Mouse (Mus musculus) telencephalon, adult 2 months (tissue): ENCODE data around the gene Mamdc2.

Experiments used
- DNase-seq: peaks from one replicate; pipeline ENCODE4 v3.0.0-alpha.2; 2011; ENCODE audit warnings: low read depth, low spot score

Mamdc2 gene

DNA sequence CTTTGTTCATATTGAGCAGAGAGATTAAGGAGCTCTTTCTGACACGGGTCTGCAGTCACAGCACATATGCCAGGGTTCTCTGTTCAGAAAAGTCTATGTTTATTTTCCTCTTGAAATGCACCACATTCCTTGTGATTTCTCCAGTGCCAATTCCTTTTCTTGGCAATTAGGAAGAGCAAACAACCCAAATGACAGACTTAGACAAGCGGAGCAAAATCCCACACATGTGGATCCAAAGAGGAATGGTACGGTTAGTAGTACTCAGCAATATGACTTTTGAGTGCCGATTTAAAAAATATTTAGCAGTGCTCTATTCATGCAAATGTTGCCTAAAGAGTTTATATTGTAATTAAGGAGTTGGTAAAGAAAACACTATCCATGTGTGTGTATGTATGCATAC lies 87.7 kb downstream of the Mamdc2 start:
- DNase-seq = no peak

DNA sequence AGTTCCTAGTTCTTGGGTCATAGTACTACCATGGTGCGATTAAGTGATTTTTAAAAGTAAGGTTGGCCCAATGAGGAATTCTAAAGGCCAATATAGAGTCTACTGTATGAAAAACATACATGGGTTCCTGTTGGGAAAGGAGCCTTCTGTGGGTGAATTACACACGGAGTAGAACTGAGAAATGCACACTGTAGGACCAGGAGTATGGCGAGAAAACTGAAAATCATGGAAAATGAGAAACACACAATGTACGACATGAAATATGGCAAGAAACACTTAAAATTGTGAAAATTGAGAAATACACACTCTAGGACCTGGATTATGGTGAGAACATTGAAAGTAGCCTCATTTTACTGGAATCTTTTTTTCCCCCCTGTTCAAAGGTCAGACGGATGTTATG lies 91.0 kb downstream of the Mamdc2 start:
- no peak for DNase-seq

DNA sequence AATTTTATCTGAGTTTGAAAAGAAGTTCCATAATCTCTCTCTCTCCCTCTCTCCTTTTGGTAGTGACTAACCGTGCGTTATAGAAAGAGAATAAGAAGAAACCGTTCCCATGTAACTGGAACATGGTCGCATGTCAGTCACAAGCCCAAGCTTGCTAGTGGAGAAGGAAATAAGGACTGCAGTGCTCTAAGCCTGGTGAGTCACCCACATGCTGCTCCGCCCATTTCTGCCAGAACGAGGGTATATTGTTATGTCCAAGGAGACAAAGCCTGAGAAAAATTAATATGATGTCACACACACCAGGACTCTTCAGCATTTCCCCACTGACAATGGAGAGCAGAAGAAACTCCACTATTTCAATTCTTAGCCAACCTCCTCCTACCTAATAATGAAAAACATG lies 93.5 kb downstream of the Mamdc2 start:
- no peak for DNase-seq

DNA sequence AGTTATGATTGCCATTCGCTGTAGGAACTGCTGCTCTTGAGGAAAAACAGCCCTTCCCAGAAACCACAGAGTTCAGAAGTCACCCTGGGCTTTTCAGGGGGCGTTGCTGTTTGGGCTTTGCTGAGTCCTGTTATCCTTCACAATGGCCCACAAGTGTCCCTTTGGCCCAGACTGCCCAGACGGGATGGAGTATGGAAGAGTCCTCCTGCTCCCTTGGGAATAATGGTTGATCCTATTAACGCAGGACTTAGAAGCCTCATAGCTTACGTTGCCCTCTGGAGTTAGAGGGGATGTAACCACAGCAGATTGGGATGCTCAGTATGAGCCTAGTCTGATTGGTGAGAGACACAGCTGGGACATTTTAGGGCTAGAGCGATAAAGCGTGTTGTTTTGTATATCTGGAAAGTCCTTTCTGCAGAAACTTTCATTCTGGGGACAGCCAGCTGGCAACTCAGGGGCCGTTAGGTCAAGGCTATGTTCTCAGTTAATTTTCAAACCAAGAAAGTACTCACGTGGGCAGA lies 94.3 kb downstream of the Mamdc2 start:
- no peak for DNase-seq

DNA sequence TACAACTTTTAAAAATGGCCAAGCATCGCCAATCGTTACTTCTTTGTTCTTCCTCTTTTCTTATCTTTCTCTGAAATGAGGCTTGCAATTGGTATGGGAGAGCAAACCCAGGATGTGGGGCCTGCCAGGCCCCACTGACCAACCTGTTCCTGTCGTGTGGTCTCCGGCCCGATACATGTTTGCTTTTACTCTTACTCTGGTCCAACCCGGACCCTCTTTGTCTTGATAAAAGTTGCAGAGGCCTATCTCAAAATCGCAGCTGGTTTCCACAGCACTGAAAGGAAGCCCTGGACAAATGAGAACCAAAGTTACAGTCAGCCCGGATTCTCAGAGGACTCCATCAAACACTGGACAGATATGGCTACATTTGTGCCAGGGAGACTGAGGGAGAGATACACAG lies 95.1 kb downstream of the Mamdc2 start:
- DNase-seq = no peak

DNA sequence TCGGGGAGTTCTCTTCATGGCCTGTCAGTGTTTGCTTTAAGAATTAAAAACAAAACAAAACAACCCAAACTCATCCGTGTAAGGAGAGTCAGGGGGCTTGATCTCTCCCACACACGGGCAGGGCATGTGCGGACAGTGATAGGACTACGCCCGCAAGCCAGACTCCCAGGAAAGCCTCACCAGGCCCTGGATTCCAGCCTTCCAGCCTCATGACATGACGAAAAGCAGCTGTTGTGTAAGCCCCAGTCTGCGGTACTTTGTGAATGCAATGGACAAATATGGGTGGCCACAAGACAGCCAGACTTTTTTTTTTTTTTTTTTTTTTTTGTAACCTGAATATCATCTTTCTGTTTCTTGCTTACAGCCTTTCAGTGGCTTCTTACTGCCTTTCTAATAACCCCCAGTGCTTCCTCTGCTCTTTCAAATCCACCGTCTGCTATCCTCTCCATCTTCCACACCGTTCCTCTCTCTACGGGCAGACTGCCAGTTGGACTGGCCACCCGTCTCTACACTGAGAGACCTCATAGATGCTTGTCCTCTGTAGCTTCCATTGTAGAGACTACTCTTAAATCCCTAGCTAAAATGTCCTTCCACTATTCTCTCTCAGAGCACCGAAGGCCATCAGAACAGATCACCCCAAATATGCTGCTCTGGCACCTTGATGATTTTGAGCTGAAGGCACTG lies 96.3 kb downstream of the Mamdc2 start:
- no peak for DNase-seq

DNA sequence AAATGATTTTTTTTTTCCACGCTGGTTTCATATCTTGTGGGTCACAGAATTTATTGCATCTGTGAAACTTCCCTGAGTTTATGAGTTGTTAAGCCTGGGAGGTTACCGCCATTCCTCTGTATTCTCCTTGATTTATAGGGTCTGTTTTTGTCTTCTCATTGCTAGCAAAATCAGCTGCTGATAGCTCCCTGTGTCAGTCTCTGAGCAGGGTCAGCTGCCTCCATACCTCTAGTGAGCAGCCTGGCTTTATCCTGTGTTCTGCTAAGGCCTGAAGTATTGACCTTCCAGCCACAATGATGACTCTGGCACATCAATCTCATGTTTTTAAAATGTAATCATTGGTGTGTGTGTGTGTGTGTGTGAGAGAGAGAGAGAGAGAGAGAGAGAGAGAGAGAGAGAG lies 98.3 kb downstream of the Mamdc2 start:
- no peak for DNase-seq

DNA sequence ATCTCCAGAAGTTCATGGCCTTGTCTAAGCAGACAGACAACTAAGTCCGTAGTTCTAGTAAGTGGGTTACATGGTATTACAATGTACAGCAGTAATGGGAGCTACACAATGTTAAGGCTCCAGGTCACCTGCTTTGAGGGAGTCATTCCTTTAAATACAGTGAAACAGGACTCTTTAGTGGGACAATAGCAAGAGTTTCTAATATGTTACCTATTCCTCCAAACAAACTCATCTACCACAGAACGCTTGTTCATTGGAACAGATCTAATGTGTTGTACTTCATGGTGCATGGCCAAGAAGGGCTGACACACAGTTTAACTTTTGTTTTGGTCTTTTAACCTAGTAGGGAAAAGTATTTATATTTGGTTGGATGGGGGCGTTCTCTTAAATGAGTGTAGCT lies 105.5 kb downstream of the Mamdc2 start:
- DNase-seq = no peak

DNA sequence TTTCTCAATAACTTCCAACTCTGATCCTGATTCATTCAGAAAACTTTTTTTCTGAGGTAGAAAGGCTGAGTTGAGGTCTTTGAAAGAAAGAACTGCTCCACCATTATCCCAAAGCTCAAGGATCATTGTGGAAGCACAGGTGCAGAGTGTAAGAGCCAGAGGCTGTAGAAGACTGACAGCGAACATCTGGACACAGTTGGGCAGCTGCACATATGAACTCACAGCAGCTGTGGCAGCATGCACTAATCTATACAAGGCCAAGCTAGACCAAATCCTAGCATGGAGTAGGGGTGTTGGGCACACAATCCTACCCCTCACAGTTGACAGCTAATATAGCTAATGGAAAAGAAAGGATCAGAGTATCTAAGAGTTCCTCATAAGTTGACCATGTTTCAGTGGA lies 115.4 kb downstream of the Mamdc2 start:
- no peak for DNase-seq

DNA sequence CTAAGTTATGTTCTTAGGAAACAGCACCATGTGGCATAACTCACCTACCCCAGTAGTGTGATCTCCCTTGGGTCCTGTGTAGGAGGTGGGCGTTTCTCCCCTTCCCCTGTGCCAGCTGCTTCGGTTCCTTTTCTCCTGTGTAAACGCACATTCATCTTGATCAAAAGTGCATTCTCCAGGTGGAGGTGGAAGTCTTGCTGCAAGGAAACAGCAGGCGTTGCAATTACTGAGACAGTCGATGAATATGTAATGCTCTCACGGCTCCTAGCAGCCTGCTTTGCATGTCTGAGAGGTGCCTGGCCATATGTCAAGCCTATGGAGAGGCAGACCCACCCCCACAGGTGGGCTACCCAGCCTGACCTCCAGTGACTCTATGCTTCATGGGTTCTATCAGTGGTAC lies 117.4 kb downstream of the Mamdc2 start:
- DNase-seq = peak; percentile 36

DNA sequence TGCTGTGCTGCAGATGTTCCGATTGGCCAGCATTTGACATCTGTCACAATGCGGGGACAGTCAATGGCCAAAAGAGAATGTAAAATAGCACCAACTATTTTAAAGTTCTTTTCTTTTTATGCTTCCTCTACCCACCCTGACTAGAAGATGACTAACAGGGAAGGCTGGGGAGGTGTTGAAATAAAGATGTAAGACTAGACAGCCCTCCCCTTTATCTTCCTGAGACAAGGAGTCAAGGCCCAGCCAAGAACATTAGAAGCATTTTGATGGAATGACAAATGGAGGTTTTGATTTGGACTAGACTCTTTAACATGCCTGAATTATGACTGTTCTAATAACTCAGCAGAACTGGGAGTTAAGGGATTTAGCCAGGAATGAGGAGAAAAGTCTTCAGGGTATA lies 118.9 kb downstream of the Mamdc2 start:
- DNase-seq = no peak

DNA sequence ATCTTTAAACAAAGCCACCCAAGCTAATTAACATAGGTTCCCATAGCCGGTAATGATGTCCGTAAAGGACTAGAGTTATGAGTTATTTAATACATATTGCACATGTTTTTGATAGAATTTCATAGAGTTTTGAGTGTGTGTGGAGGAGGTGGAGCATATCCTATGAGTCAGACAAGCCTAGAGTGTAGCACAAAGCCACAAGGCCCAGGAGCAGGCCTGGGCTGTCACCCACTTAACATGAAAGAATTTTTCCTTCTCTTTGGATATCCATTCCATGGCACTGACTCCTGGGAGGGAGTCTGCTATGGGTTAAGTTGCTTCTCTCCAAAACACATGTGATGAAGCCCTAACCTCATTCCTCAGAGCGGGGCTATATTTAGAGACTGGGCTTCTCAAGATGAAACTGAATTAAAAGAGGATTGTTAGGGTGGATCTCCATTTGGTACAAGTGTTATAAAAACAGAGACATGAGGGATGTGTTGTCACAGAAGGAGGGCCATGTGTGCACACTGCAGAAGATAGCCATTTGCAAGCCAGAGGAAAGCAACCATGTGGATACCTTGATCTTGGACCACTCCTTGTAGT lies 121.1 kb downstream of the Mamdc2 start:
- peak; percentile 52 for DNase-seq

DNA sequence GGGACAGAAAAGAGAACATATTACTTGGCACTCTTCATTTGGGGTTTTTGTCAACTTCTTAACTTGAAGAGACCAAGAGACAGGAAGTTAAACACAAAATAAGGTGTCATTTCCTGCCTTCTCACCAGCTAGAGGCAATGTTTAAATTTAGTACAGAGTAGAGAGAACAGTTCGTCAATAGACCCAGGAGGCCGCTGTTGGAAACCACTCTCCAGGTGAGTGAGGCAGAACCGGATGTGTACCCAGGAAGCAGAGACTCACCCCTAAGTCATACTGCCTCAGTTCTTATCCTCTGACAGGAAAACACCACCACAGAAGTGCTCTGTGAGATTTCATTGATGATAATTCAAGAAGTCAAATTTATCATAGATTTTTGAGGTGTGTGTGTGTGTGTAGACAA lies 125.1 kb downstream of the Mamdc2 start:
- DNase-seq = no peak

DNA sequence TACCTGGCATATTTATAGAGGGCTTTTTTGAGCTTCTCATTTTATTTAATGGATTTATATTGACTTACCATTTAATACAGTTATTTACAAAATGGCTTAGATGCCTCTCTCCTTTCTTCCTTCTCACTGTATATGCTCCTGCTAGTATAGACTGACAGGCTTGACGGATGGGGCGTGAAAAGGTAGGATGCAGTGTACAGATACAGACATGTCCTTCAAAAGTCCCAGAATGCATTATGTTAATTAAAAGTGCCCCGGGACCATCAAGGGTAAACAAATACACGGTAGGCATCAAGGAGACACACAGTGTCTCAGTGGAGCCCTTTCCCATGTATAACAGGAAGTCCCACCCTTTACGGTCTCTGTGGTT lies 130.3 kb downstream of the Mamdc2 start:
- DNase-seq = no peak

DNA sequence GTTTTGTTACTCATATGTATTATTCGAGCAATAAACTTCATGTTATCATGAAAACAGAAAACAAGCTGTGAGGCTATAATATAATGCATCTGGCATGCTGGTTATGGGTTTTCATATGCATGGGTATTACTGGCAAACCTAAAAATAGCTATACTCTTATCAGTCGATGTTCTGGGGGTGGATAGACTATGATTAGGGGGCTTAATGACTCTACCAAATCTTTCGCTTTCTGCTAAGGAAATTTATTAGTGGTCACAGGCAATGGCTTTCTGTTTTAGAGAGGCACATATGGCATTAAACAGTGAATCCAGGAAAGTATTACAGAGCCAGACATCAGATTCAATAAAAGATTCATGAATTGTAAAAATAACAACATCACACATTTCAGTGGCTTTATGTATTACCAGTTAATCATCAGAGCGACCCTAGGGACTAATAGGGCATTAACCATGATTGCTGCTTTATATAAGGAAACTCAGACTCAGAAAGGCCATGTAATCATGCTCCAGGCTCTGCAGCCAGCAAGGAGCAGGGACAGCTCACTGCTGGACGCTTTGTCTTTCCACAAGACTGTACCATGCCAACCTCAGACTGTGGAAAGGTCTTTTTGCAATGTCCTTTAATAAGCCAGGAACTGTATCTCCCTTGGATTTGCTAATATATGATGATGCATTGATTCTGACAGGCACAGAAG lies 130.8 kb downstream of the Mamdc2 start:
- no peak for DNase-seq

DNA sequence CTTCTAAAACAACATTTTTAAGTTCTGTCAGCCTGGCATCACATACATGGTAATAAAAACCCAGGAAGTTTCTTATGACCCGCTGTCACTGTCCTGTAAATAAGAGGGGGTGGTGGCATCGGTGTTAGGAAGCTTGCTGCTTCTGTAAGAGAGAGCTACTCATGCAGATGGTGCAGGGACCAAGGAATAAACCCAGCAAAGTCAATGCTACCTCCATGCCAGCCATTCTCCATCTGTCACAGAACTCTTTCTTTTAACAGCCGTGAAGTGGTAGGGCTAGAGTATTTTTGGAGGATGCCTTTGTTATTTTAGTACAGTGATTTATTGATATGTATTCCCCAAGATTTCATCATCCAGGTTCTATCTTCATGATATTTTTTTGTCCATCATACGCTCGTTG lies 131.4 kb downstream of the Mamdc2 start:
- no peak for DNase-seq

DNA sequence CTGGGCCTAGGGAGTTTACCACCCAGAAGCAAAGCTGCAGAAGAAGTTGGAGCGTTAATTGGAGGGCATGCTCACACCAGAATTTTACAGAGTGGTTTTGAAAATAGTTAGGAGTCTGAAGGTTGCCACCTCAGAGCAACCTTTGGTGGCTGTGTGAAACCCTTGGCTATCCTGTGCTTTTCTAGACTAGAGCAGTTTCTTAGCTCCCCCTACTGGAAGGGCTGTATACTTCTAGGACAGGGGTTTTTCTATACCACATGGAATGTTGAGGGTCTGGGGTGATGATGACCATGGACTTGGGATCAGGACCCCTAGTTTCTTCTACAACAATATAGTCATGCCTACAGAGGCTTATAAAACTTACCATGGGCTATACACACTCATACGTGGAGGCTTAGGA lies 138.3 kb downstream of the Mamdc2 start:
- no peak for DNase-seq

DNA sequence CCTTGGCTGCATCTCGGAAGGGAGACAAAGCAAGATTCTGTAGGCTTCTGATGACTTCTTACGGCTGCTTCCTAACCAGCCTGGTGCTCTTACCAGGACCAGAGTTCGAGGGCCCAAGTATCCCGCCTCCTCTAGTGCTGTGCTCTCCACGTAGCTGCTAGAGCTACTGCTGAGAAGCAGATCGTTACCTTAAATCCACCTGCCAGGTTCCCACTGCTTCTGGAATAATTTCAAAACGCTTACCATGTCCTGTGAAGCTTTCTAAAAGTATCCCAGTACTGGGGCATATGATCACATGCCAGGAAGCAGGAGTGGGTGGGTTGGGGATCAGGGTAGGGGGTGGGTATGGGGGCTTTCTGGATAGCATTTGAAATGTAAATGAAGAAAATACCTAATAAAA lies 141.6 kb downstream of the Mamdc2 start:
- no peak for DNase-seq

DNA sequence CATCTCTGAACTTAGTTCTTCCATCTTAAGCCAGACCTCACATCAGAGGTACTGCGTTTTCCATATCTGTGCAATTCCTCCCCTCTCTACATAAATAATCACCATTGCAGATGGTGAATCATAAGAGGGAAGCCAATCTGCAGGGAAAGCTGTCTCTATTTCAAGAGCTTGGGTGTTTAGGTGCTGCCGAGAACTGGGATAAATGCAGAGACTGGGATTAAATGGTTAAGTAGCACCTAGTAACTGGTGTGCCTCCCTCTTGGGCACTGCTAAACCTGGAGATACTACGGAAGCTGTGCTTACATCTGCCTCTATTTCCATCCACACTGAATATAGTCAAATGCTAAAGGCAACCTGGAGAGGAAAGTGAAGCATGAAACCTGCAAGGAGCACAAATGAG lies 148.3 kb downstream of the Mamdc2 start:
- DNase-seq = peak; percentile 41

DNA sequence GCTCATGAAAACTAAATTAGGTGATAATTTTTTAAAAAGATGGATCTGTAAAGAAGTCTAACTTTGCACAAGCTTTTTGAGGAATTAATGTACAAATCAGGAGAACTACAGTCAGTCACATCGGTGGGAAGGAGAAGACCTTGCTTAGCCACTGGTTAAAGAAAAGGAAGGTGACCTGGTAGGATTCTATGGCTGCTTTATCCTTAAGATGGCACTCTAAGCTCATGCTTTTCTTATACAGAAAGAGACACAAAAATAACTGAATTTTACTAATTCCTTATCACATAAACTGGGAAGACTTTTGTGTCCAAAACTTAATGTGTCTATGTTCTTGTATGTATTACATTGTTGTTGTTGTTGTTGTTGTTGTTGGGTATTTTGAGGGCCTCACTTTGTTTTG lies 149.3 kb downstream of the Mamdc2 start:
- no peak for DNase-seq

DNA sequence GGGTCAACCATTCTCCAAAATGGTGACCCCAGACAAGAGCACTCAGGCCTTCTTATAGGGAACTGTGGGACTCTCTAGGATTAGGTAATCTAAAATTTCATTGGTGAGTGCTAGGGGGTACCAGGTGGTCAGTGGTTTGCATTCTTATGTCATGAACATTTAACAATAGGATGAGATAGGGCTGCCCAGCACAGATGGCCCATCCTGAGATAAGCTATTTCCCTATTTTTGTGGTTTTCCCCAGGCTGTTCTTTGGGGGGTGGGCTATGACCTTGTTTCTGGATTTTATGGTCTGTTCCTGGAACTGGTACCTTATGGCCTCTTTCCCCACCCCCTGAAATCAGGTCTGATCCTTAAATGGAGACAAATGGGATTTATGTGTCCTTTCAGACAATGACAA lies 151.1 kb downstream of the Mamdc2 start:
- no peak for DNase-seq

DNA sequence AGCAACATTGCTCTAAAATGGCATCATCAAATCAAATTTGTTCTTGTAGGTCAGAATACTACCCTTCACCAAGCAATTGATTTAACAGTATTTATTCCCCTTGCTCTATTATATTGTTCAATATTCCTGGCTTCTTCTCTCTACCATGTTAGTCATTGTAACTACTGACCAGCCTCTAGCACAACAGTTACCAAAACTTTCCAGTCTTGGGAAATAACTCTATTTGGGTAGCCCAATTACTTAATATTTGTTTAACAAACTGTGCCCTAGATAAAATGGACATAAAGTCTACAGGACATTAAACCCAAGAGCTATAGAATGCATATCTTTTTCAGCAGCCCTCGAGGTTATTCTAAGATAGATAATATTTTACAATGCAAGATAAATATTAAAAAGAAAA lies 159.0 kb downstream of the Mamdc2 start:
- DNase-seq = no peak
